Mouse (Mus musculus): Measurements from ENCODE around the gene Tom1. TPM values are rescaled to one million over a fixed set of nuclear protein-coding genes. Genes with fewer than 3 reads are reported as not detected.

The Tom1 gene
- polyA plus RNA-seq, 1 experiment from 2014 or later, result 41.3 TPM

- WGBS, result 72% methylated on average over 4 of the region's 4 CpGs
- Histone ChIP-seq H3K27ac (no peak overlapping the region), H3K9ac (no peak overlapping the region), H3K4me3 (no peak overlapping the region), H3K27me3 (no peaks in the 10 kb centered on the region), H3K4me1 (replicated peaks) (peaks cover 26% of the 10 kb centered on the region), H3K4me2 (no peak overlapping the region), H3K9me3 (replicated peaks) (no peaks in the 10 kb centered on the region), H3K36me3 (no peaks in the 10 kb centered on the region)
- no peak for ATAC-seq (replicated peaks; ENCODE audit: insufficient number of reproducible peaks, insufficient read depth, low FRiP score, low read depth)
These were observed 57.4 kb downstream of the Tom1 start for GRCm38 (mm10) chr8:75090781-75091365.

GRCm38 (mm10) chr8:75093399-75094156, 60.1 kb downstream of the Tom1 start, which contains the start of gene Hmox1:
TSS of gene Hmox1 (plus strand) at chr8:75093621.
- H3K4me2 ChIP-seq, result peak within 1 kb of the TSS; percentile 96
- ATAC-seq (replicated peaks; ENCODE audit: insufficient number of reproducible peaks, insufficient read depth, low FRiP score, low read depth), result peak; percentile 86
- H3K4me1 ChIP-seq (replicated peaks), result peaks cover 26% of the 10 kb centered on the region
- under 1% methylated on average over 36 of the region's 36 CpGs for WGBS
- peak within 1 kb of the TSS; percentile 71 for H3K27ac ChIP-seq
- peaks cover 7% of the 10 kb centered on the region for H3K36me3 ChIP-seq
- H3K4me3 ChIP-seq, result peak within 1 kb of the TSS; percentile 77
- no peaks in the 10 kb centered on the region for H3K27me3 ChIP-seq
- no peaks in the 10 kb centered on the region for H3K9me3 ChIP-seq (replicated peaks)
- peak within 1 kb of the TSS; percentile 71 for H3K9ac ChIP-seq

GRCm38 (mm10) chr8:75102956-75103355, 69.5 kb downstream of the Tom1 start:
- no peak overlapping the region for H3K4me2 ChIP-seq
- WGBS, result 71% methylated on average over 4 of the region's 4 CpGs
- no peaks in the 10 kb centered on the region for H3K9me3 ChIP-seq (replicated peaks)
- ATAC-seq (replicated peaks; ENCODE audit: insufficient number of reproducible peaks, insufficient read depth, low FRiP score, low read depth), result no peak
- no peaks in the 10 kb centered on the region for H3K27me3 ChIP-seq
- no peak overlapping the region for H3K4me3 ChIP-seq
- H3K36me3 ChIP-seq, result no peaks in the 10 kb centered on the region; the same call in 1 of the 2 replicates
- no peak overlapping the region for H3K9ac ChIP-seq
- 0 out of 2 replicates have a peak, but pooled peaks cover 2% of the 10 kb centered on the region for H3K4me1 ChIP-seq (replicated peaks)
- H3K27ac ChIP-seq, result no peak overlapping the region

- Histone ChIP-seq H3K4me2 (no peak overlapping the region), H3K36me3 (no peaks in the 10 kb centered on the region; the same call in 1 of the 2 replicates), H3K27ac (no peak overlapping the region), H3K9me3 (replicated peaks) (no peaks in the 10 kb centered on the region), H3K4me1 (replicated peaks) (0 out of 2 replicates have a peak, but pooled peaks cover 4% of the 10 kb centered on the region), H3K27me3 (no peaks in the 10 kb centered on the region), H3K4me3 (no peak overlapping the region), H3K9ac (no peak overlapping the region)
- WGBS, result 38% methylated on average over 8 of the region's 8 CpGs
- no peak for ATAC-seq (replicated peaks; ENCODE audit: insufficient number of reproducible peaks, insufficient read depth, low FRiP score, low read depth)
These were observed 69.9 kb downstream of the Tom1 start for GRCm38 (mm10) chr8:75103376-75103878.

- peak overlapping the region; percentile 62 for H3K9ac ChIP-seq
- WGBS, result 0% methylated on average over 9 of the region's 9 CpGs
These were observed 75.2 kb downstream of the Tom1 start for GRCm38 (mm10) chr8:75108527-75109235.

GRCm38 (mm10) chr8:75109236-75109967, 75.9 kb downstream of the Tom1 start, which contains the start of gene Mcm5:
TSS of gene Mcm5 (plus strand) at chr8:75109569.
- H3K27ac ChIP-seq, result peak within 1 kb of the TSS; percentile 79
- peaks cover 23% of the 10 kb centered on the region for H3K4me1 ChIP-seq (replicated peaks)
- H3K9me3 ChIP-seq (replicated peaks), result no peaks in the 10 kb centered on the region
- peaks cover 29% of the 10 kb centered on the region for H3K36me3 ChIP-seq
- peak within 1 kb of the TSS; percentile 90 for H3K4me3 ChIP-seq
- peak; percentile 98 for ATAC-seq (replicated peaks; ENCODE audit: insufficient number of reproducible peaks, insufficient read depth, low FRiP score, low read depth)
- under 1% methylated on average over 59 of the region's 59 CpGs for WGBS
- no peaks in the 10 kb centered on the region for H3K27me3 ChIP-seq
- peak within 1 kb of the TSS; percentile 70 for H3K9ac ChIP-seq
- peak within 1 kb of the TSS; percentile 85 for H3K4me2 ChIP-seq

More at GRCm38 (mm10) chr8:75108527-75109235, 75.2 kb downstream of the Tom1 start:
- Histone ChIP-seq H3K27me3 (no peaks in the 10 kb centered on the region), H3K4me1 (replicated peaks) (peaks cover 23% of the 10 kb centered on the region), H3K4me2 (peak overlapping the region; percentile 85), H3K27ac (peak overlapping the region; percentile 79), H3K36me3 (peaks cover 23% of the 10 kb centered on the region), H3K9me3 (replicated peaks) (no peaks in the 10 kb centered on the region), H3K4me3 (peak overlapping the region; percentile 90)
- peak; percentile 69; the same call in 1 of the 2 replicates for ATAC-seq (replicated peaks; ENCODE audit: insufficient number of reproducible peaks, insufficient read depth, low FRiP score, low read depth)

- Histone ChIP-seq H3K9me3 (replicated peaks) (no peaks in the 10 kb centered on the region), H3K4me3 (peak overlapping the region; percentile 90), H3K36me3 (peaks cover 31% of the 10 kb centered on the region), H3K4me2 (peak overlapping the region; percentile 85), H3K4me1 (replicated peaks) (peaks cover 23% of the 10 kb centered on the region), H3K9ac (peak overlapping the region; percentile 70), H3K27ac (no peak overlapping the region), H3K27me3 (no peaks in the 10 kb centered on the region)
- WGBS, result 15% methylated on average over 13 of the region's 13 CpGs
- ATAC-seq (replicated peaks; ENCODE audit: insufficient number of reproducible peaks, insufficient read depth, low FRiP score, low read depth), result no peak
These were observed 76.6 kb downstream of the Tom1 start for GRCm38 (mm10) chr8:75110093-75110492.

- Histone ChIP-seq H3K36me3 (peaks cover 77% of the 10 kb centered on the region), H3K27me3 (no peaks in the 10 kb centered on the region), H3K4me3 (no peak overlapping the region), H3K4me1 (replicated peaks) (no peaks in the 10 kb centered on the region), H3K27ac (no peak overlapping the region), H3K9me3 (replicated peaks) (no peaks in the 10 kb centered on the region), H3K4me2 (no peak overlapping the region), H3K9ac (no peak overlapping the region)
- 88% methylated on average over 1 of the region's 1 CpGs for WGBS
- no peak for ATAC-seq (replicated peaks; ENCODE audit: insufficient number of reproducible peaks, insufficient read depth, low FRiP score, low read depth)
These were observed 85.0 kb downstream of the Tom1 start for GRCm38 (mm10) chr8:75118505-75118904.

- no peak overlapping the region for H3K9ac ChIP-seq
- no peak overlapping the region for H3K4me3 ChIP-seq
- no peak overlapping the region for H3K4me2 ChIP-seq
- H3K36me3 ChIP-seq, result peaks cover 77% of the 10 kb centered on the region
- no peak for ATAC-seq (replicated peaks; ENCODE audit: insufficient number of reproducible peaks, insufficient read depth, low FRiP score, low read depth)
- WGBS, result 93% methylated on average over 2 of the region's 2 CpGs
- no peaks in the 10 kb centered on the region for H3K27me3 ChIP-seq
- no peaks in the 10 kb centered on the region for H3K9me3 ChIP-seq (replicated peaks)
- H3K27ac ChIP-seq, result no peak overlapping the region
- H3K4me1 ChIP-seq (replicated peaks), result no peaks in the 10 kb centered on the region
These were observed 85.8 kb downstream of the Tom1 start for GRCm38 (mm10) chr8:75119287-75119686.
